In the genomic region with DNA sequence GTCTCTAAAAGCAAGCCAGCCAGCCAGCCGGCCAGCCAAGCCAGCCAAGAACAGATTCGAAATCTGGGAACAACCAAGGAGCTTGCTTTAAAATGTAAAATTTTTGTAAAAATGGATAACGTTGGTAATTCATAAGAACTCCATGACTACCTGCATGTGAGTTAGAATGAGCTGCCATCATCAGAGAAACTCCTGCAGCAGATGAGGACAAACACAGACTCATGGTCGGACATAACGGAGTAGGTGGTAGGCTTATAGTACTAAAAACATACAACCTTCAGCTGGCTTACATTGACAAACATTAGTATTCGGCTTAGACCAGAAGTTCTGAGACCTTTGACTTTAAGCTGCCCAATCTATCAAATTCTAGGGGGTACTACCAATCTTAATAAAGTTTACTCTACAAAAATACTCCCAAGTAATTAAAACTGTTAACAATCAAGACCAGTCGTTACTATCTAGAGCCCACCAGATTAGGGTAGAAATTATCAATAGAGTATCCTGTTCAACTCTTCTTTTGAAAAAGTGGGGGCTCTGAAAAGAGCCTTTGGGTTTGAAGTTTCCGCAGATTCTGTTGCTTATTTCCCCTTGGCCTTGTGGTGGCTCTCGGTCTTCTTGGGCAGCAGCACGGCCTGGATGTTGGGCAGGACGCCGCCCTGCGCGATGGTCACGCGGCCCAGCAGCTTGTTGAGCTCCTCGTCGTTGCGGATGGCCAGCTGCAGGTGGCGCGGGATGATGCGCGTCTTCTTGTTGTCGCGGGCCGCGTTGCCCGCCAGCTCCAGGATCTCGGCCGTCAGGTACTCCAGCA, we compare ENCODE assay signal across 10 mouse cellular contexts. TPM values are rescaled to one million over a fixed set of nuclear protein-coding genes. Genes with fewer than 3 reads are reported as not detected.
DNase-seq lines count a peak whose midpoint lies in the region; ATAC-seq and TF ChIP-seq lines count a peak whose summit lies in the region.
"Not testable (repeated sequence)": the region's sequence is repeated elsewhere in the genome, so short reads cannot be mapped to it uniquely, and the experiment has no call there.
"Had no signal": no experiment of that assay in that cellular context is flagged by ENCODE, and none has a peak within 500 bp of the region (broad histone marks: within the 10 kb centered on the region; RNA-seq: fewer than 3 reads in every experiment).

No protein-coding gene starts in this region.

- not testable (repeated sequence) for H3K9me3 ChIP-seq in ES-Bruce4 (replicated peaks; ENCODE audit: control insufficient read depth, insufficient read depth, low read length, poor library complexity, severe bottlenecking); heart, embryonic 16.5 days (replicated peaks; ENCODE audit: control insufficient read depth, low read length); kidney, embryonic 16.5 days (ENCODE audit: low read length)

- H3K27me3 ChIP-seq in ES-Bruce4 (ENCODE audit: control insufficient read depth, insufficient read depth, low read length, poor library complexity, severe bottlenecking); heart, embryonic 16.5 days (ENCODE audit: control insufficient read depth, insufficient read depth, low read length); kidney, embryonic 16.5 days (ENCODE audit: insufficient read depth, low read length); thymus, adult 2 months (ENCODE audit: control insufficient read depth, insufficient read depth, low read length): not testable (repeated sequence)

- ATAC-seq in erythroid progenitor cell, adult 5-6 weeks (replicated peaks; ENCODE audit: low FRiP score, poor library complexity, severe bottlenecking), result peak; percentile 21
- peak; percentile 32 for ATAC-seq in heart, embryonic 16.5 days (replicated peaks; ENCODE audit: extremely low read depth, insufficient read depth, low FRiP score)
- ATAC-seq in kidney, embryonic 16.5 days (ENCODE audit: low FRiP score, low TSS enrichment), result peak; percentile 37

- TF ChIP-seq CTCF in ES-Bruce4 (IDR thresholded peaks at IDR 0.05; ENCODE audit: low read depth, low read length); lung, adult 2 months (IDR thresholded peaks at IDR 0.05; ENCODE audit: insufficient read depth, low read length); thymus, adult 2 months (IDR thresholded peaks at IDR 0.05; ENCODE audit: borderline replicate concordance, control insufficient read depth, extremely low read depth, insufficient read depth, low read length, poor library complexity): not testable (repeated sequence)

- DNase-seq in c-Kit-positive CD71-positive TER-119-positive erythroid progenitor cells, embryonic 14.5 days (ENCODE audit: low spot score), result peak; percentile 58
- DNase-seq in lung, adult 2 months; thymus, adult 2 months: not testable (repeated sequence)
- peak; percentile 57 for DNase-seq in neural tube, embryonic 10.5 days (ENCODE audit: extremely low spot score, low spot score)

- peak overlapping the region; percentile 86 for H3K27ac ChIP-seq in ES-Bruce4 (ENCODE audit: insufficient read depth, low read length)
- H3K27ac ChIP-seq in heart, embryonic 16.5 days (ENCODE audit: low read length), result peak overlapping the region; percentile 93
- H3K27ac ChIP-seq in kidney, embryonic 16.5 days (ENCODE audit: low read length), result peak overlapping the region; percentile 96
- peak overlapping the region; percentile 81 for H3K27ac ChIP-seq in thymus, adult 2 months (ENCODE audit: control insufficient read depth, insufficient read depth, low read length)

- not testable (repeated sequence) for TF ChIP-seq POLR2A in ES-Bruce4 (IDR thresholded peaks at IDR 0.05; ENCODE audit: insufficient read depth, low read length); lung, adult 2 months (IDR thresholded peaks at IDR 0.05; ENCODE audit: borderline replicate concordance, extremely low read depth, low read depth, low read length); thymus, adult 2 months (IDR thresholded peaks at IDR 0.05; ENCODE audit: control insufficient read depth, extremely low read depth, insufficient read depth, low read length, poor library complexity)

- peak overlapping the region; percentile 95 for H3K9ac ChIP-seq in ES-Bruce4 (ENCODE audit: low read depth, poor library complexity, severe bottlenecking)
- peak overlapping the region; percentile 69 for H3K9ac ChIP-seq in heart, embryonic 16.5 days (ENCODE audit: low read length)
- H3K9ac ChIP-seq in kidney, embryonic 16.5 days (replicated peaks; ENCODE audit: low read length), result peak overlapping the region; percentile 67

- peak overlapping the region; percentile 72 for H3K4me2 ChIP-seq in heart, embryonic 16.5 days (ENCODE audit: low read depth, low read length)
- peak overlapping the region; percentile 66 for H3K4me2 ChIP-seq in kidney, embryonic 16.5 days (replicated peaks; ENCODE audit: low read depth, low read length)

- not testable (repeated sequence) for TF ChIP-seq EP300 in ES-Bruce4 (IDR thresholded peaks at IDR 0.05; ENCODE audit: insufficient read depth, low read depth, low read length)

- H3K4me1 ChIP-seq in ES-Bruce4 (ENCODE audit: control insufficient read depth, insufficient read depth, low read length); lung, adult 2 months (ENCODE audit: control insufficient read depth, insufficient read depth, low read length); thymus, adult 2 months (replicated peaks; ENCODE audit: control insufficient read depth, insufficient read depth, low read length): not testable (repeated sequence)
- peaks cover 16% of the 10 kb centered on the region for H3K4me1 ChIP-seq in heart, embryonic 16.5 days (ENCODE audit: control insufficient read depth, insufficient read depth, low read length)
- H3K4me1 ChIP-seq in kidney, embryonic 16.5 days (ENCODE audit: insufficient read depth, low read length), result peaks cover 22% of the 10 kb centered on the region

- peak overlapping the region; percentile 49 for H3K4me3 ChIP-seq in ES-Bruce4 (ENCODE audit: low read depth, low read length)
- H3K4me3 ChIP-seq in heart, embryonic 16.5 days (ENCODE audit: low read length), result peak overlapping the region; percentile 52
- H3K4me3 ChIP-seq in kidney, embryonic 16.5 days (ENCODE audit: low read length), result peak overlapping the region; percentile 42
- H3K4me3 ChIP-seq in lung, adult 2 months (replicated peaks; ENCODE audit: extremely low read depth, low read depth, low read length), result peak overlapping the region; percentile 45
- peak overlapping the region; percentile 43 for H3K4me3 ChIP-seq in thymus, adult 2 months (ENCODE audit: control insufficient read depth, insufficient read depth, low read length)

- H3K36me3 ChIP-seq in ES-Bruce4 (ENCODE audit: control insufficient read depth, insufficient read depth, low read length, poor library complexity, severe bottlenecking); heart, embryonic 16.5 days (ENCODE audit: control insufficient read depth, insufficient read depth); kidney, embryonic 16.5 days (ENCODE audit: insufficient read depth, low read length); thymus, adult 2 months (ENCODE audit: control insufficient read depth, insufficient read depth, low read length): not testable (repeated sequence)

- WGBS in heart, embryonic 16.5 days, result 14% methylated on average over 14 of the region's 30 CpGs
- 13% methylated on average over 11 of the region's 30 CpGs for WGBS in kidney, embryonic 16.5 days
- 11% methylated on average over 18 of the region's 30 CpGs for WGBS in lung, adult 2 months
- WGBS in thymus, adult 2 months, result 19% methylated on average over 16 of the region's 30 CpGs

RNA-seq across cellular contexts. Expression of a gene that starts 0.6 kb away (rescaled TPM):
- 0.37 and 0.91 TPM in 2 replicates for polyA plus RNA-seq in ES-Bruce4 (2011; ENCODE audit: insufficient read depth, insufficient read length, low read depth, missing spikeins)
- 7.5 and 8.3 TPM in 2 replicates for total RNA-seq in erythroid progenitor cell, adult 5-6 weeks (2015; ENCODE audit: low replicate concordance)
- 152 and 187 TPM in 2 replicates for total RNA-seq in erythroid progenitor cell, adult 5-6 weeks (2017; ENCODE audit: low replicate concordance)
- polyA plus RNA-seq in heart, embryonic 16.5 days (2015; fragmentation: Nextera tagmentation; extraction: Ambion mirVana), result 0.52 and 0.75 TPM in 2 replicates
- 1.3 and 1.6 TPM in 2 replicates for polyA plus RNA-seq in kidney, embryonic 16.5 days (2015; fragmentation: Nextera tagmentation; extraction: Ambion mirVana)
- polyA plus RNA-seq in lung, adult 2 months (2012; rRNA removed), result 0.45 and 0.61 TPM in 2 replicates
- polyA plus RNA-seq in thymus, adult 2 months (2012; rRNA removed), result 11.0 and 12.9 TPM in 2 replicates

RNA-seq across cellular contexts. Expression of a gene that starts 0.8 kb away (rescaled TPM):
- polyA plus RNA-seq in ES-Bruce4 (2011; ENCODE audit: insufficient read depth, insufficient read length, low read depth, missing spikeins), result 9.1 and 10.6 TPM in 2 replicates
- 84.3 and 136 TPM in 2 replicates for total RNA-seq in erythroid progenitor cell, adult 5-6 weeks (2015; ENCODE audit: low replicate concordance)
- total RNA-seq in erythroid progenitor cell, adult 5-6 weeks (2017; ENCODE audit: low replicate concordance), result 401 and 556 TPM in 2 replicates
- polyA plus RNA-seq in heart, embryonic 16.5 days (2015; fragmentation: Nextera tagmentation; extraction: Ambion mirVana), result 49.7 and 53.7 TPM in 2 replicates
- 72.4 and 78.3 TPM in 2 replicates for polyA plus RNA-seq in kidney, embryonic 16.5 days (2015; fragmentation: Nextera tagmentation; extraction: Ambion mirVana)
- polyA plus RNA-seq in lung, adult 2 months (2012; rRNA removed), result 142 and 182 TPM in 2 replicates
- polyA plus RNA-seq in thymus, adult 2 months (2012; rRNA removed), result 153 and 154 TPM in 2 replicates

RNA-seq across cellular contexts. Expression of a gene that starts 12.5 kb away (rescaled TPM):
- not detected in 2 replicates for polyA plus RNA-seq in ES-Bruce4 (2011; ENCODE audit: insufficient read depth, insufficient read length, low read depth, missing spikeins)
- total RNA-seq in erythroid progenitor cell, adult 5-6 weeks (2015; ENCODE audit: low replicate concordance), result 2.2 TPM in 1 of 2 replicates, not detected in the other
- 3.5 and 8.2 TPM in 2 replicates for total RNA-seq in erythroid progenitor cell, adult 5-6 weeks (2017; ENCODE audit: low replicate concordance)
- polyA plus RNA-seq in heart, embryonic 16.5 days (2015; fragmentation: Nextera tagmentation; extraction: Ambion mirVana), result not detected in 2 replicates
- polyA plus RNA-seq in kidney, embryonic 16.5 days (2015; fragmentation: Nextera tagmentation; extraction: Ambion mirVana), result 0.26 TPM in 1 of 2 replicates, not detected in the other
- not detected in 2 replicates for polyA plus RNA-seq in lung, adult 2 months (2012; rRNA removed)
- 0.11 TPM in 1 of 2 replicates, not detected in the other for polyA plus RNA-seq in thymus, adult 2 months (2012; rRNA removed)
- total RNA-seq: adrenal gland, adult 18-20 months; left cerebral cortex, postnatal 25 days had no signal

RNA-seq across cellular contexts. Expression of a gene that starts 15.1 kb away (rescaled TPM):
- polyA plus RNA-seq in ES-Bruce4 (2011; ENCODE audit: insufficient read depth, insufficient read length, low read depth, missing spikeins), result 1.3 and 2.5 TPM in 2 replicates
- total RNA-seq in erythroid progenitor cell, adult 5-6 weeks (2015; ENCODE audit: low replicate concordance), result 225 and 268 TPM in 2 replicates
- 667 and 1,084 TPM in 2 replicates for total RNA-seq in erythroid progenitor cell, adult 5-6 weeks (2017; ENCODE audit: low replicate concordance)
- polyA plus RNA-seq in heart, embryonic 16.5 days (2015; fragmentation: Nextera tagmentation; extraction: Ambion mirVana), result 1.9 and 2.8 TPM in 2 replicates
- polyA plus RNA-seq in kidney, embryonic 16.5 days (2015; fragmentation: Nextera tagmentation; extraction: Ambion mirVana), result 4.5 and 5.9 TPM in 2 replicates
- polyA plus RNA-seq in lung, adult 2 months (2012; rRNA removed), result 6.3 and 6.8 TPM in 2 replicates
- 69.8 and 70.6 TPM in 2 replicates for polyA plus RNA-seq in thymus, adult 2 months (2012; rRNA removed)

RNA-seq across cellular contexts. Expression of a gene that starts 27.5 kb away (rescaled TPM):
- polyA plus RNA-seq in ES-Bruce4 (2011; ENCODE audit: insufficient read depth, insufficient read length, low read depth, missing spikeins), result not detected in 2 replicates
- total RNA-seq in erythroid progenitor cell, adult 5-6 weeks (2015; ENCODE audit: low replicate concordance), result 7.5 and 14.1 TPM in 2 replicates
- total RNA-seq in erythroid progenitor cell, adult 5-6 weeks (2017; ENCODE audit: low replicate concordance), result 0.77 and 2.2 TPM in 2 replicates
- 11.7 and 14.9 TPM in 2 replicates for polyA plus RNA-seq in heart, embryonic 16.5 days (2015; fragmentation: Nextera tagmentation; extraction: Ambion mirVana)
- polyA plus RNA-seq in kidney, embryonic 16.5 days (2015; fragmentation: Nextera tagmentation; extraction: Ambion mirVana), result 9.3 and 9.4 TPM in 2 replicates
- polyA plus RNA-seq in lung, adult 2 months (2012; rRNA removed), result 21.3 and 24.2 TPM in 2 replicates
- polyA plus RNA-seq in thymus, adult 2 months (2012; rRNA removed), result 9.8 and 13.5 TPM in 2 replicates
